Mouse (Mus musculus): Measurements from ENCODE around the gene Gm4881.

- TF ChIP-seq CTCF (IDR thresholded peaks at IDR 0.05; ENCODE audit: low read depth) (no peak), EP300 (IDR thresholded peaks at IDR 0.05; ENCODE audit: low read depth) (no peak)
Measured at GRCm38 (mm10) chr7:24944257-24944950, at the start of gene Gm4881.

Measured in liver, postnatal 0 days (tissue).